Mouse (Mus musculus) natural killer cell, adult 2 months (primary cell): ENCODE data around the gene Efcc1.
"Not testable (repeated sequence)": the region's sequence is repeated elsewhere in the genome, so short reads cannot be mapped to it uniquely, and the experiment has no call there.

Experiments
- DNase-seq, 2 experiments: peaks; one replicate each; pipeline ENCODE4 v3.0.0; 2022; ENCODE audit warnings: low spot score in 2 of 2

Efcc1 gene

DNA sequence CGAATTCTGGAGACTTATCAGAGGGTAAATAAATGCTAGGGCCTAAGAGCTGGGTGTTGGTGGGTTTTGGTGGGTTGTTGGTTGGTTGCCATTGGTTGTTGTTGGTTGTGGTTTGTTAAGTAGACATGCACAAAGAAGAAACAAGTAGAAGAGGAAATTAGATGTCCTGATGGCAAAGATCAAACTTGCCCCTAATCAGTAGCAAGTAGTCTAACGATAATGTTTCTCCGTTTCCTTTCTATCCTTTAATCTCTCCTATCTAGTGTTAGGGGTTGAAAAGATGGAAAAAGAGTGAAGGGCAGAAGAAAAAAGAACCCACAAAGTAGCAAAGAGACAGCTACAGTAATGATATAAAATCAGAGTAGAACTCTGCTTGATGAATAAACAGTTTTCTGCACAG lies 14.0 kb downstream of the Efcc1 start:
- DNase-seq = no peak

DNA sequence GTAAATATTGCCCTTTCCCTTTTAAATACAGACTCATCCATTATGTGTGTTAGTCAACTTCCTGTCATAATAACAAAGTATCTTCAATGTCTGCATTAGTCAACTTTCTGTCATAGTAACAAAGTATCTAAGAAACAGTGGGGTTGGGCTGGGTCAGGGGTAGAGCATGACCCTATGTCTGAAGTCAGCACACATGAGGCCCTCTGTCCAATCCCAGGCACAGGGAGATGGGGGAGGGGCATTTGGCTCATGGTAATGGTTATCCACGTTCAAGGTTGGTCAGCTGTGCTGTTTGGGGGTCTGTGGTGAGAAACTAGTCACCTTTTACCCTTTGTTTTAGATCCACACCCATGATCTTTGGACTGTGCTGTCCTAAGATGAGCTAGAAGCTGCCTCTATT lies 14.6 kb downstream of the Efcc1 start:
- no peak for DNase-seq

DNA sequence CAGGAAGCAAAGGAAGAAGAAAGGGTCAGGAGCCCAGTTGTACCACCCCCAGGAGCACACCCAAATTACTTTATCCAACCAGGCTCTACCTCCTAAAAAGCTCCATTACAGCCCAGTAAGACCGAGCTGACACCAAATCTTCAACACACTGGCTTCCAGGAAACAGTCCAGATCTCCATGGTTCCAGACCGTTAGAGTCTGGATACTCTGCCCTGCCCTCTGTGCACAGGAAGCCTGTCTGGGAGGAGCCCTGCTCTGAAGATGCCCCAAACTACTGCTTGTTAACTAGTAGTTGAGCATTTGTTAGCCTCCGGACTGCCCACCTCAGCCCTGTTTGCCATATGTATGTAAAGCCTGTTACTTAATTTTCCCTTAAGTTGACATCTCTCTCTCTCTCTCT lies 15.4 kb downstream of the Efcc1 start:
- DNase-seq = no peak

DNA sequence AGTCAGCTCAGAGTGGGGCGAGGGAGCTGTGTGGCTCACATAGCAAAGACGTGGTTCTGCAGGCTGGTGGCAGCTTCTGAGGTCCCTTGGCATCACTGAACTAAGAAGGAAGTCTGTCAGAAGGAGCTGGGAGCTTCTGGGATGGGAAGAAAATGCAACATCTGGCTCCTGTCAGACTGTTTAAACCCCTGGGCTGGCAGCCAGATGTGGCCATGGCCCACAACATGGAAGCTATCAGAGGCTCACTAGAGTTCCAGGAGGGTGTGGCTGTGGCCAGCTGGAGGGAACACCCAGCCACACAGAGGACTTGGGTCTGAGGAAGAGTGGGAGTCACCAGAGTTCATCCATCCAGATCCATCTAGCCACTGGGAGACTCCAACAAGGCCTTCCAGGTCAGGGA lies 16.2 kb downstream of the Efcc1 start:
- DNase-seq = no peak

DNA sequence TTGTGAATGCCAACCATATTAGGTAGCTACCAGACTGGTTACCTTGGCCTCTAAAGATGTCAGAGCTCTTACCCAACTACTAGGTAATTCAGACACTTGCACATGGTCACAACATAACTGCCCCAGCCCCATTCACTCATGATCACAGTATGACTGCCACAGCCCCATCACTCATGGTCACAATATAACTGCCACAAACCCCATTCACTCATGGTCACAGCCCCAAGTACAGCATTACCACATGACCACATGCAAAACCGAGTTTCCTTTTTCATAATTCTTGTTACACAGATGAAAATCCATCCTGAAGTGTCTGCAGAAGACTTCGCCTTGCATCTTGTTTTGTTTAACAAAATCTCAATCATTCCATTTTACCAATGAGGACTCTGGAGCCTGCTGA lies 17.4 kb downstream of the Efcc1 start:
- DNase-seq = no peak

DNA sequence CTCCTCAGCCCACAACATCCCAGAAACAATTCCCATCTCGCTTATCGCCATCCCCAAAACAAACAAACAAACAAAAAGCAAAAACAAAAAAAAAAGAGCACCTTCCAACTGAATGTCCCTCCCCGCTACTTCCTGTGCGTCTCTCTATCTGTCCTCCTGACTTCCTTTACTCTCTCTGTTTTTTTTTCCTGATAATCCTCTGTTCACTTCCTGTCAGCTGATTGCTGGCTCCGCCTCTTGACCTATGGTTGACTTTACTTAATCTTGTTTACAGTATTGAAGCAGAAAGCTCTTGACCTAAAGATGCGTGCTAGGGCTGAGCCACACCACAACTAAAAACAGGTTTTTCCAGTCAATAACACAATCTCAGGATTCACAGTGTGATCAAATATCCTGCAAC lies 17.9 kb downstream of the Efcc1 start:
- DNase-seq = no peak

DNA sequence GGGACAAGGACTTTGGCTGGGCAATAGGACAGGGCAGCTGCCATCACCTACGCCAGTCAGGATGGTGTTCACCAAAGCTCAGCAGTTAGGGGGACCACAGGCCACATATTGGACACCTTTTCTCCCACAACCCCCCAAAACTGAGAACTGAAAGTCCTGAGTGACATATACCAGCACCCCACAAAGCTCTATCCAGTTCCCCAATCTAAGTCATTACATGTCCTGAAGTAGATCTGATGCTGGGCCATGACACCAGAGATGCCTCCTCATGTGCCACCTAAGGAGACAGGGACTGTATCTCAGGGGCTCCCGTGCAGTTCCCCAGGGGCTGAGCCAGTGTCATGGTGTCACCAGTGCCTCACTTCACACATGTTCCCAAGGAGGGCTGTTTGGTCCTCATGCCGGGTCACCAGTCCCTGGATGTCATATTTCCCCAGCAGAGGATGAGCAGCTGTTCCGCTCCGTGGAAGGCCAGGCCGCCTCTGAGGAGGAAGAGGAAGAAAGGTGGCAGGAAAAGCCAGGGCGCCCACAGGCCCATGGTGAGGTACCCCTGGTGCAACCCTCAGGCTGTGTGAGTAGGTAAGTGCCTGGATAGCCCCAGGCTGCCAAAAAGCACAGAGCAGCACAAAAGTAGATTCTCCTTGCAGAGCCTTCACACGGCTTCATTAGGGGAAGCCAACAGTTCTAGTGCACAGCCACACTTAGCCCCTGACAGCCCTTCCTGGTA lies 19.7 kb downstream of the Efcc1 start:
- DNase-seq = no peak

DNA sequence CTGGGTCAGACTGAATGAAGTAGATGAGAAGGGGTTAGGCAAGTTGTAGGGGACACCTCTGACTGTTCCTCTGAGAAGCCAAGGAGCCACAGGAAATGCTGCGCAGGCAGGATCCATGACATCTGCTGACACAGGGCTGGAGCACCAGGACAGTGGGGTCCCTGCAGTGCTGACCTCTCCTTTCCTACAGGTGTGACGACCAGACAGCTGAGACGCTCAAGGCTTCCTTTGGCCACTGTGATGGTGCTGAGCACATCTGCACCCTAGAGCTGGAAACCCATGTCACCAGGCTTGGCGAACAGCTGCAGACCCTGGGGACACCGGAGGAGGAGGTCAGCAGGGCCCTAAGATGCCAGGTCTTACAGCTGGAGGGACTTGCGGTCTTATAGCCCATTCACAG lies 20.9 kb downstream of the Efcc1 start:
- DNase-seq = no peak

DNA sequence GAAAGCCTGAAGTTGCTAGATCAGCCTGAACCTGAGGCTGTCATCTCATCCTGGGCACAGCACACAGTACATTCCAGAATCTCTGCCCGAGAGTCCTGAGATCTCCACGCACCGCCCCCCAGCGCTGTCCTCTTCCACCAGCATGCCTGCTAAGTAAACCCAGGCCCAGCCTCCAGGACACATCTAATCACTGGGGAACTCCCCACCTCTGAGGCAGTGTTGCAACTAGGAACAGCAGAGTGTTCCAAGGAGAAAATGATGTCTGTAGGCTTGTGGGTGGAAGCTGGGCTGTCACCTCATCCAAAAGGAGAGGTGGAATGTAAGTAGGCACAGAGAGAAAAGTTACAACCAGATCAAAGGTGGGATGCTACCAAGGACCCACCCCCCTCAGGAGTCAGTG lies 24.5 kb downstream of the Efcc1 start:
- no peak for DNase-seq

DNA sequence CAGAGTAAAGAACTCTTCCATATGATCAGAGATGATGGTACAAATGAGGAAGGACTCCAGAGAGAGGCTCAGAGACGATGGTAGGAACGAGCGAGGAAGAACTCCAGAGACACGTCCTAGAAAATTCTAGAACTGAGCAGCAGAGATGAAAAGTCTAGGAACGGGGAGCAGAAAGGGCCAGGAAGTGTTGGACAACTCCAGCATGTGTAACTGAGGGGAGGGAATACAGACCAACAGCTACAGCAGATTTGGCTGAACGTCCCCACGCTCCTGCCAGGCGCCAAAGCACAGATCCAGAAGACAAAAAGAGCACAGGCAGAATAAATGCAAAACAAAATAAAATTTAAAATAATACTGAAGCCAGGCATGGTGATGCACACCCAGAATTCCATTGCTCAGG lies 26.2 kb downstream of the Efcc1 start:
- no peak for DNase-seq

DNA sequence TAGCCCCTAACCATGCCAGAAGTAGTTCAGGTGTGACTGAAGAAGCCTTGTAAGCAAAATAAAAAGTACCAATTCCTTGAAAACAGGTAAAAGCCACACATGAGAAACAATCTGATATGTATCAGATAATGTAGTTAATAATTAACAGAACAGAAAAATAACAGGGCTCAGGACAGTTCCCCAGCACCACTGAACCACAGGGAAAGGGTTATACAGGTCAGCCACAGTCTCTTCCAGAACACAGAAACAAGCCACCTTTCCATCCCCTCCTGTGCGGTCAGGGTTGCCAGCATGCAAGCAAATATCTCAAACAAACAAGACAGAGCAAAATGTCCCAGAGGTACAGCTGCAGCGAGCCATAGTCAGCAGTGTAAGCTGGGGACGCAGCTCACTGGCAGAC lies 28.7 kb downstream of the Efcc1 start:
- DNase-seq = no peak

DNA sequence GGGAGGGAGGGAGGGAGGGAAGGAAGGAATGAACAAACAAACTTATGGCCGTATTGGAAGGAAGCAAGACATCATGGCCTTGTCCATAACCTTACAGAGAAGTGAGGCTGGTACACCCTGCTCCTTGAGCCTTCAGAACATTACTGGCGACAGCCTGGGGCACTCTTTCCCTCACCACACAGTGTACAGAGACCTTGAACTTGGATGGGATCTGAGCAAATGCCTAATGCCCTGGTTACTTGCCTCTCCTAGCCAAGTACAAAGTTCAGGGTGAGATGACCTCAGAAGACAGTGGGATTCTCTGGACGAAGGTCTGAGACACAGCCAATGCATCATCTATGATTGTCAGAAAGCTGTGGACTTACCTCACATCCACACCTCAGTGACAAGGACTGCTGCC lies 29.2 kb downstream of the Efcc1 start:
- DNase-seq = no peak

DNA sequence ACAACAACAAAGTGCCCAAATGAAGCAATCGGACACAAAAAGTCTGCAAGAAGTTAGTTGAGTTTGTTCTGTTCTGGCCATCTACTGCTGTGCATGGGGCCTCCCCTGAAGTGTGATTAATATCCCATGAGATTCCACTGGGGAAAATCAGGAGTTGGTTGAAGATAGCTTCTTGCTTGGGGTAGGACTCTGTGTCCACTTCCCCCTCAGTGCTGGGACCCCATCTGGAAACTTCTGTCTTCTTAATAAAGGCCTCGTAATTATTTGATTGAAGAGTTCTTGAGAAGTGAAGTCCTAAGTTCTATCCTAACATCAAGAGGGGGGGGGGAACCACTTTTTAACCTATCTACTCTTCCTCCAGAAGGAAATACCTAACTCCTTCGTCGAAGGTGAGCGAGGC lies 31.5 kb downstream of the Efcc1 start:
- DNase-seq = no peak

DNA sequence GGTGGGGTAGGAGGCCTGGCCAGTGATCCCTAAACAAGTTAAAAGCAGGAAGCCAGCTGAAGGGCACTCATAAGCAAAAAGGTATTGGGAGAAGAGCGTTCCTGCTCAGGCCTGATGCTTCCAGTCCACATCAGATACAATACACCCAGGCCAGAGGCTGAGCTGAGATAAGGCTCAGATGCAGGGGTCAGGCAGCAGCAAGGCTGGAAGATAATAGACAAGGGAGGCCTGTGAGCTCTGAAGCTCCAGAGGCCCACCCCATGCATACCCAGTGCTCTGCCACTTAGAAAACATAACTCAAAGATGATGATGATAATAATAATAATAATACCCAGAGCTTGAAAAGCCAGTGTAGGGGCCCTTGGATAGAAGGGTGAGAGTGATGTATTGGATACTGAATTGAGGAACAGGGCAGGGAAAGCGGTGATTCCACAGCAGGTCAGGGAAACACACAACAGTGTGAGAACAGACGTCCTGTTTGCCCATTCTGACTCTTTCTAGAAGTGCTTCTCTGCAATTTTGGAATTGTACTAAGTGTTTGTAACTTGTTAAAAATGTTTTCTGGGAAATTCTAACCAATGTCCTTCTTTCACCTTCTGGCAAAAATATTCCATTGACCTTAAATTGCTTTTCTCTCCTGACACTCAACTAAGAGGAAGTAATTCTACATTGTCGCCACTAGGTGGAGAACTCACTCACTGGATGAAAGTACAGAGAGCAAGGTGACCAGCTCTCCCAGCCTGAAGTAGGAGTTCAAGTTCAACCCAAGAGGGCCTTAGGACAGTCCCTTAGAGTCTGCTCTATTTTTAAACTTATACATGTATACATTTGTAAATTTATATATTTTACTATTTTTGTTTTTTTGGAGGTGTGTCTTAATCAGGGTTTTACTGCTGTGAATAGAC lies 33.0 kb downstream of the Efcc1 start:
- no peak for DNase-seq

DNA sequence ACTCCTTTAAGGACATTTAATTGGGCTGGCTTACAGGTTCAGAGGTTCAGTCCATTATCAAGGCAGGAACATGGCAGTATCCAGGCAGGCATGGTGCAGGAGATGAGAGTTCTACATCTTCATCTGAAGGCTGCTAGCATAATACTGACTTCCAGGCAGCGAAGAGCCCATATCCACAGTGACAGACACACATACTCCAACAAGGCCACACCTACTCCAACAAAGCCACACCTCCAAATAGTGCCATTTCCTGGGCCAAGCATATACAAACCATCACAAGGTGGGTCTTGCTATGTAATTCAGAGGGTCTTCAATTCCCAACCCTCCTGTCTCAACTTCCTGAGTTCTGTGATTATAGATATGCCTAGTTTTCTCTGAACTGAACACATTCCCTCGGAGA lies 33.6 kb downstream of the Efcc1 start:
- not testable (repeated sequence) for DNase-seq

DNA sequence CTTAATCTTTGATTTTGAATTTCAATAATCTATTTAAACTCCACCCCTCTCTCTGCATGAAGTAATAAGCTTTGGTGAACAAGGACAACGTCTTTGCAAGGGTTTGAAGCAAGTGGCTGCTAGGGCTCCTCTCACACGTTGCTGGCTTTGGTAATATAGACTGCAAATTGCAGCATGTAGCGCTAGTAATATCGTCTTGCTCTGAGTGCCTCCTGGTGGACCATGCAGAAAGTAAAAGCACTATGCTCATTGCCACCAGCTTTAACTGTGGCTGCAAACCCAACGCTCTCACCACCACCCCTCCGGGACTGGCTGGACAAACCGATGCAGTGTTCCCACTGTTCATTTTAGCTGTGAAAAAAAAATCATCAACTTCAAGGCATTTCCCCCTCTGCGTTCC lies 40.0 kb downstream of the Efcc1 start:
- DNase-seq = no peak

DNA sequence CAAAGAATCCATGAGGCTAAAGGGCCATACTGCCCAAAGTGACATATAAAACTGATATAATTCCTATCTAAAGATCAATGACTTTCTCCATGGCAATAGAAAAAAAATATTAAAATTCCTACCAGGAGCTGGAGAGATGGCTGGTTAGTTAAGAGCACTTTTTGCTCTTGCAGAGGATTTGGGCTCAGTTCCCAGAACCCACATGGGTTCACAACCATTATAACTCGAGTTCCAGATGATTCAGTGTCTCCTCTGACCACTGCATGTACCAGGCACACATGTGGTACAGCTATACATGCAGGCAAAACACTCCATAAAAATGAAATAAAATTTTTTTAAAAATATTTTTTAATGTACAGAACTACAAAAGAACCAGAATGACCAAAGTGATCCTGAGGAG lies 43.8 kb downstream of the Efcc1 start:
- no peak for DNase-seq

DNA sequence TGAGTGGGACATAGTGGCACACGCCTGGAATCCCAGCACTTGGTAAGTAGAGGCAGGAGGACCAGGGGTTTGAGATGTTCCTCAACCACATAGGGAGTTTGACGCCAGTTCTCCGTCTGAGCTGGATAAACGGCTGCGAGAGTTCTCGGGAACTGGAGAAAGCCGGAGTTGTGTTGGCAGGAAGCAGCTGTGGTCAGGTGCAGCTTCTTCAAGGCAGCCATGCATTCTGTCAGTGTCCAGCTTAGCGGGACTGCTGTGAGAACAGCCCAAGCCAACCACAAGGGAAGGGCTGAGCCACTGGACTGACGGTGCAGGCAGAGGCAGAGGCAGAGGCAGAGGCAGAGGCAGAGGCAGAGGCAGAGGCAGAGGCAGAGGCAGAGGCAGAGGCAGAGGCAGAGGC lies 44.2 kb downstream of the Efcc1 start:
- no peak for DNase-seq

DNA sequence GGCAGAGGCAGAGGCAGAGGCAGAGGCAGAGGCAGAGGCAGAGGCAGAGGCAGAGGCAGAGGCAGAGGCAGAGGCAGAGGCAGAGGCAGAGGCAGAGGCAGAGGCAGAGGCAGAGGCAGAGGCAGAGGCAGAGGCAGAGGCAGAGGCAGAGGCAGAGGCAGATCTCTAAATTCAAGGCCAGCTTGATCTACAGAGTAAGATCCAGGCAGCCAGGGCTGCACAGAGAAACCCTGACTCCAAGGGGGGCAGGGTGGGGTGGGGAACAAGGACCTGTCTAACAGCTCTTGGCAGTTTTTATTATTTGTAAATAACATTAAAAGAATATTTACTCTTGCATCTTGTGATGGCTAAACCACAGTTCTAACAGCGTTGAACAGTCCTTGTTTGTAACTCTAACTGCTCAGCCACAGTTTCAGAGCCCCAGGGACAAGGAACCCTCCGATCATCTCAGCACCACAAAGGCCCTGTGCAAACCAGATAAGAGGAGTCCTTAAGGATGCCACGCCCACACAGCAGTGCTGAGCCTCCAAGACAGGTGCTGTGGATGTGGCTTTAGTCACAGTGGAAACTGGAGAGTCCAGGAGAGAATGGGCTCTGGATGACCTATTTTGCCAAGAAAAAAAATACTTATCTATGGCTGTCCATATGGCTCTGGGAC lies 45.0 kb downstream of the Efcc1 start:
- no peak for DNase-seq

DNA sequence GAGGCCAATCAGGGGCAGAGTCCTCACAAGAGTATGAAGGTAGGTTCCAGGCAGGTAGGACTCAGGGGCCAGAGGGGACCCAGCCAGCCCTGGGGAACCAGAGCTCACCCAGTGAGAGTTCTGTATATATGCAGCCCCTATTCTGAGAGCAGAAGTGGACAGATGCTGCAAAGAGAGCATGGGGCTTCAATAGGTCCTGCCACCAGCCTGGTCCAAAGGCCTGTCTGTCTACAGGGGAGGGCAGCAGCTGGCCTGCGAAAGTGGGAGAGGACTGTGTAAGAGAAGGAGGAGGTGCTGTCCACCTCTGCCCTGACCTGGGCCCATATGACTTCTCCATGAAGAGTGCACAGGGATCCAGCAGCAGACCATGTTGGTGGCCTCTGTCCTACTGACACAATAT lies 46.0 kb downstream of the Efcc1 start:
- no peak for DNase-seq

DNA sequence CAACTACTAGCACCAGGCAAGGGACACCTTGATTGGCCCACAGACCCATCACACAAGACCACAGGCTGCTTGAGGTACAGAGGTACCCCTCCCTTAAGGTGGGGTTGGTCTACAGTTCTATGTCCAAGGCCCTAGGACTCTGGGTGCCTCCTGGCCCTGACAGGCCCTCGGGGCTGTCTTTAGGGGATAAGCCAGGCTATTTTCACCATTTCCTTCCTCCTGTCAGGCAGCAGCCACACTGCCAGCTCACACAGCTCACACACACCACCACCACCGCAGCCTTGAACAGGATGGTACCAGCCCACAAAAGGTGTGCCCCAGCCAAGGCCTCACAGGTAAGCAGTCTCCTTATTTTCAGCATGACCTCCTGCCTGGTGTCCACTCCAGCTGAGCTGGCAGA lies 47.2 kb downstream of the Efcc1 start, which contains the start of gene Gp9:
TSS of gene Gp9 (plus strand) at position 231 of the 400 bp plus-strand sequence.
- DNase-seq = no peak

DNA sequence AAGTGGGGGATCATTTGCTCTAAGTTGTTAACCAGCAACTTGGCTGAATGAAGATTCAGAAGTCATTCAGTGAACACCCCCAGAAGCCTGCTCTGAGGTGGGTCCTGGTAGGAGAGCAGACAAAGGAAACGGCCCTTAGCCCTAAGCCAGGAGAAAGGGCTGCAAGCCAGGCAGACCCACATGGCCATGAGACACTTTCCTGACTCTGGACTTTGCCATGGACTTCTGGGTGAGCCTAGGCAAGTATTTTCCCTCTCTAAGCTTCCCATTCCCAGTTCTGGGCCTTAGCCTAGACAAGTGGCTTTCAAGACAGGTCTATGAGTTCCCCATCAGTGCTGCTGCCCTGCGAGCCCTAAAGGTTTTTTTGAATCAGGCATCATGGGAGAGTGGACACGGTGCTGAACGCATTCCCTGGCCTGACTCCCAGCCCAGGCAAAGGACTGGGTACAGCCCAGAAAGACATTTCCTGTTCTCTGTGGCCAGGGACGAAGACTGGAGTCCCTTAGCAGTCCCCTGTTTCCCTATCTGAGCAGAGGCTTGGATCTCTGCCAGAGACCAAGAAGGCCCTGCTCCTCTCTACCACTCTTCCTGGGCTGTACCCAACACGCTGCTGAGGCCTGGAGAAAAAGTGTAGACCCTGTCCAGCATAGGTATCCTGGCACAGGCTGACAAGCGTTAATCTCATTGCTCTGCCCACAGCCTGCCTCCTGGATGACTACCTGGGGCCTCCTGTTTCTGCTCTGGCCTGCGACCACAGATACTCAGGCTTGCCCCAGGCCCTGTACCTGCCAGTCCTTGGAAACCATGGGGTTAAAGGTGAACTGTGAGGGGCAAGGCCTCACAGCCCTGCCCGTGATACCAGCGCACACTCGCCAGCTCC lies 47.9 kb downstream of the Efcc1 start:
- no peak for DNase-seq
